8 mouse cellular contexts compared by ENCODE assay signal in the genomic region with DNA sequence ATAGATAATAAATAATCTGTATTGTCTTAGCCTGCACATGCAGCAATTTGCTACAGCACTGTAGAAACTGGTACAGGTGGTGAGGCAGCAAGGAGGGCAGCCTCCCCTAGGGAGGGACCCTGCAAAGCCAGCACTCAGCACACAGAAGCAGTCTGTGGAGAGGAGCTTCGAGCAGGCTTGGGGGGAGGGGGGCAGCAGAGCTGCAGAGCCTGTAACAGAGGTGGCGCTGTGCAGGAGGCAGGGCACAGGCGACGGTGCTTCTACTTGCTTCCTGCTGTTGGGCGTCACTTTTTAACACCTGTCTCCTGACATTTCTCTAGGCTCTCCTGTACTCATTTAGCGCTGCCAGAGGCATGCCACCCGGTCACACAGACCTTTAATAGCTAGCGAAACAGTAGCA.
DNase-seq lines count a peak whose midpoint lies in the region; ATAC-seq lines count a peak whose summit lies in the region.

No protein-coding gene starts in this region.

- H3K9me3 ChIP-seq in heart, embryonic 14.5 days (ENCODE audit: control insufficient read depth, low read length), result no peaks in the 10 kb centered on the region
- H3K9me3 ChIP-seq in forebrain, embryonic 13.5 days (replicated peaks), result 0 out of 2 replicates have a peak, but pooled peaks cover 4% of the 10 kb centered on the region
- no peaks in the 10 kb centered on the region for H3K9me3 ChIP-seq in neural tube, embryonic 15.5 days (replicated peaks)

- no peaks in the 10 kb centered on the region for H3K27me3 ChIP-seq in heart, embryonic 14.5 days (ENCODE audit: control insufficient read depth, insufficient read depth, low read length)
- 0 out of 2 replicates have a peak, but pooled peaks cover 6% of the 10 kb centered on the region for H3K27me3 ChIP-seq in forebrain, embryonic 13.5 days
- H3K27me3 ChIP-seq in neural tube, embryonic 15.5 days (replicated peaks), result no peaks in the 10 kb centered on the region

- peak overlapping the region; percentile 6 to 16; a peak in 2 of 4 replicates for H3K4me3 ChIP-seq in heart, embryonic 14.5 days (ENCODE audit: control insufficient read depth in 1 of 2, insufficient read depth in 1 of 2, low read depth in 1 of 2, low read length in 2 of 2)
- H3K4me3 ChIP-seq in forebrain, embryonic 13.5 days, result peak overlapping the region; percentile 22
- H3K4me3 ChIP-seq in neural tube, embryonic 15.5 days (replicated peaks), result peak overlapping the region; percentile 22

- ATAC-seq in heart, embryonic 14.5 days (ENCODE audit: insufficient number of reproducible peaks, insufficient read depth, low FRiP score, low read depth), result no peak
- ATAC-seq in forebrain, embryonic 13.5 days, result peak; percentile 77
- peak; percentile 55; the same call in 1 of the 2 replicates for ATAC-seq in neural tube, embryonic 15.5 days (ENCODE audit: low FRiP score)

- no peak for DNase-seq in heart, adult 11 months
- DNase-seq in ES-CJ7 (ENCODE audit: low read depth, low spot score), result peak; percentile 56
- peak; percentile 46 for DNase-seq in liver
- no peak for DNase-seq in urinary bladder, postnatal 25 days (ENCODE audit: low spot score)
- no peak for DNase-seq in frontal cortex, postnatal 14 days (ENCODE audit: low spot score in 2 of 2)

- no peak overlapping the region for H3K27ac ChIP-seq in heart, embryonic 14.5 days (replicated peaks in 1 of 2; ENCODE audit: control insufficient read depth in 1 of 2, insufficient read depth in 1 of 2, low read depth in 2 of 2, low read length in 2 of 2)
- H3K27ac ChIP-seq in forebrain, embryonic 13.5 days, result no peak overlapping the region
- no peak overlapping the region for H3K27ac ChIP-seq in neural tube, embryonic 15.5 days (replicated peaks)

- 6% methylated on average over 8 of the region's 8 CpGs for WGBS in heart, embryonic 14.5 days
- WGBS in forebrain, embryonic 13.5 days, result 2% methylated on average over 8 of the region's 8 CpGs
- WGBS in neural tube, embryonic 15.5 days, result 8% methylated on average over 8 of the region's 8 CpGs

- H3K4me2 ChIP-seq in heart, embryonic 14.5 days (ENCODE audit: low read length), result peak overlapping the region; percentile 58
- H3K4me2 ChIP-seq in forebrain, embryonic 13.5 days, result peak overlapping the region; percentile 63
- peak overlapping the region; percentile 53 for H3K4me2 ChIP-seq in neural tube, embryonic 15.5 days

- H3K36me3 ChIP-seq in heart, embryonic 14.5 days (ENCODE audit: control insufficient read depth, insufficient read depth, low read length), result no peaks in the 10 kb centered on the region
- no peaks in the 10 kb centered on the region for H3K36me3 ChIP-seq in forebrain, embryonic 13.5 days (ENCODE audit: poor library complexity, severe bottlenecking)
- no peaks in the 10 kb centered on the region for H3K36me3 ChIP-seq in neural tube, embryonic 15.5 days

- peak overlapping the region; percentile 34; the same call in 1 of the 2 replicates for H3K9ac ChIP-seq in heart, embryonic 14.5 days (ENCODE audit: low read length)
- peak overlapping the region; percentile 46 for H3K9ac ChIP-seq in forebrain, embryonic 13.5 days
- H3K9ac ChIP-seq in neural tube, embryonic 15.5 days (replicated peaks), result 0 out of 2 replicates have a peak overlapping the region, but pooled peaks have one; percentile 11

- peaks cover 5% of the 10 kb centered on the region in 2 experiments; a peak in 2 of 4 replicates for H3K4me1 ChIP-seq in heart, embryonic 14.5 days (ENCODE audit: control insufficient read depth in 2 of 2, insufficient read depth in 2 of 2, low read length in 2 of 2)
- H3K4me1 ChIP-seq in forebrain, embryonic 13.5 days, result peaks cover 13% of the 10 kb centered on the region
- H3K4me1 ChIP-seq in neural tube, embryonic 15.5 days, result peaks cover 23% of the 10 kb centered on the region

Comparison
In these comparisons a context has a peak if more than half of its experiments do, and no peak if none do; other contexts are left out.
1. DNase-seq: peak in ES-CJ7 (single experiment) and liver (single experiment); none in heart, adult 11 months (single experiment), urinary bladder, postnatal 25 days (single experiment) and frontal cortex, postnatal 14 days (0 of 2).
2. Peak in every context shown above with its lines, with median percentiles within 50 percentile points of each other: H3K4me2 ChIP-seq, H3K4me3 ChIP-seq and H3K9ac ChIP-seq.